Mouse (Mus musculus): ENCODE measurements around the gene Fzd5. TPM values are rescaled to one million over a fixed set of nuclear protein-coding genes. Genes with fewer than 3 reads are reported as not detected.

Gene Fzd5
- polyA plus RNA-seq, 1 experiment from 2014 or later: 11.8 TPM

- no peak overlapping the region for H3K4me3 ChIP-seq (ENCODE audit: low read depth, low read length)
- H3K27ac ChIP-seq (ENCODE audit: low read length): no peak overlapping the region
- no peaks in the 10 kb centered on the region for H3K9me3 ChIP-seq (ENCODE audit: control insufficient read depth, low read depth, low read length)
- WGBS: 82% methylated on average over 4 of the region's 4 CpGs
- no peaks in the 10 kb centered on the region for H3K36me3 ChIP-seq (ENCODE audit: control insufficient read depth, insufficient read depth, low read length)
- no peak overlapping the region for H3K9ac ChIP-seq (replicated peaks; ENCODE audit: low read depth, low read length)
- peaks cover 8% of the 10 kb centered on the region for H3K4me1 ChIP-seq (ENCODE audit: control insufficient read depth, insufficient read depth, low read length)
- H3K4me2 ChIP-seq (replicated peaks; ENCODE audit: low read depth, low read length): no peak overlapping the region
- no peak for ATAC-seq (ENCODE audit: insufficient number of reproducible peaks, insufficient read depth, low FRiP score, low read depth)
- no peaks in the 10 kb centered on the region for H3K27me3 ChIP-seq (ENCODE audit: control insufficient read depth, insufficient read depth, low read length)
Measured at GRCm38 (mm10) chr1:64688046-64688445, 49.5 kb downstream of the Fzd5 start.

GRCm38 (mm10) chr1:64684440-64684839 is 53.1 kb downstream of the Fzd5 start:
- no peak overlapping the region for H3K27ac ChIP-seq (ENCODE audit: low read length)
- no peaks in the 10 kb centered on the region for H3K9me3 ChIP-seq (ENCODE audit: control insufficient read depth, low read depth, low read length)
- 86% methylated on average over 2 of the region's 2 CpGs for whole genome bisulfite sequencing
- no peak overlapping the region for H3K4me2 ChIP-seq (replicated peaks; ENCODE audit: low read depth, low read length)
- no peak for ATAC-seq (ENCODE audit: insufficient number of reproducible peaks, insufficient read depth, low FRiP score, low read depth)
- H3K4me3 ChIP-seq (ENCODE audit: low read depth, low read length): no peak overlapping the region
- H3K36me3 ChIP-seq (ENCODE audit: control insufficient read depth, insufficient read depth, low read length): no peaks in the 10 kb centered on the region
- H3K27me3 ChIP-seq (ENCODE audit: control insufficient read depth, insufficient read depth, low read length): no peaks in the 10 kb centered on the region
- H3K9ac ChIP-seq (replicated peaks; ENCODE audit: low read depth, low read length): no peak overlapping the region
- H3K4me1 ChIP-seq (ENCODE audit: control insufficient read depth, insufficient read depth, low read length): no peaks in the 10 kb centered on the region

GRCm38 (mm10) chr1:64683039-64683438 is 54.5 kb downstream of the Fzd5 start:
- no peak overlapping the region for H3K9ac ChIP-seq (replicated peaks; ENCODE audit: low read depth, low read length)
- ATAC-seq (ENCODE audit: insufficient number of reproducible peaks, insufficient read depth, low FRiP score, low read depth): no peak
- H3K9me3 ChIP-seq (ENCODE audit: control insufficient read depth, low read depth, low read length): no peaks in the 10 kb centered on the region
- no peak overlapping the region for H3K4me2 ChIP-seq (replicated peaks; ENCODE audit: low read depth, low read length)
- H3K27me3 ChIP-seq (ENCODE audit: control insufficient read depth, insufficient read depth, low read length): no peaks in the 10 kb centered on the region
- WGBS: 95% methylated on average over 3 of the region's 3 CpGs
- no peak overlapping the region for H3K4me3 ChIP-seq (ENCODE audit: low read depth, low read length)
- H3K4me1 ChIP-seq (ENCODE audit: control insufficient read depth, insufficient read depth, low read length): no peaks in the 10 kb centered on the region
- H3K36me3 ChIP-seq (ENCODE audit: control insufficient read depth, insufficient read depth, low read length): no peaks in the 10 kb centered on the region
- H3K27ac ChIP-seq (ENCODE audit: low read length): no peak overlapping the region

GRCm38 (mm10) chr1:64681499-64681898 is 56.1 kb downstream of the Fzd5 start:
- H3K36me3 ChIP-seq (ENCODE audit: control insufficient read depth, insufficient read depth, low read length): no peaks in the 10 kb centered on the region
- no peaks in the 10 kb centered on the region for H3K9me3 ChIP-seq (ENCODE audit: control insufficient read depth, low read depth, low read length)
- no peak overlapping the region for H3K4me3 ChIP-seq (ENCODE audit: low read depth, low read length)
- H3K9ac ChIP-seq (replicated peaks; ENCODE audit: low read depth, low read length): no peak overlapping the region
- no peaks in the 10 kb centered on the region for H3K27me3 ChIP-seq (ENCODE audit: control insufficient read depth, insufficient read depth, low read length)
- H3K4me2 ChIP-seq (replicated peaks; ENCODE audit: low read depth, low read length): no peak overlapping the region
- WGBS: 82% methylated on average over 3 of the region's 3 CpGs
- no peaks in the 10 kb centered on the region for H3K4me1 ChIP-seq (ENCODE audit: control insufficient read depth, insufficient read depth, low read length)
- no peak overlapping the region for H3K27ac ChIP-seq (ENCODE audit: low read length)
- no peak for ATAC-seq (ENCODE audit: insufficient number of reproducible peaks, insufficient read depth, low FRiP score, low read depth)

Other genes starting within 250 kb of the Fzd5 start
- gene Creb1, start 205.1 kb downstream of the Fzd5 start, polyA plus RNA-seq (2014; fragmentation: Nextera tagmentation; extraction: Ambion mirVana): 46.1 and 49.2 TPM in 2 replicates
- 21.3 and 24.5 TPM in 2 replicates for gene Mettl21a, start 120.5 kb downstream of the Fzd5 start, polyA plus RNA-seq (2014; fragmentation: Nextera tagmentation; extraction: Ambion mirVana)
- 8.9 and 10.9 TPM in 2 replicates for gene Ccnyl1, start 47.3 kb downstream of the Fzd5 start, polyA plus RNA-seq (2014; fragmentation: Nextera tagmentation; extraction: Ambion mirVana)
- gene Plekhm3, start 219.1 kb upstream of the Fzd5 start, polyA plus RNA-seq (2014; fragmentation: Nextera tagmentation; extraction: Ambion mirVana): 8.4 and 10.4 TPM in 2 replicates

All from stomach, embryonic 14.5 days (tissue).